Mouse (Mus musculus): Measurements from ENCODE around the gene Bclaf3.
"Not testable (repeated sequence)": the region's sequence is repeated elsewhere in the genome, so short reads cannot be mapped to it uniquely, and the experiment has no call there.

Gene Bclaf3

GRCm38 (mm10) chrX:159526388-159526787 lies at the start of gene Bclaf3:
Bclaf3 (plus strand) TSS chrX:159526688.
- DNase-seq = no peak

GRCm38 (mm10) chrX:159478243-159478940 lies 48.1 kb upstream of the Bclaf3 start:
- not testable (repeated sequence) for DNase-seq

DNA sequence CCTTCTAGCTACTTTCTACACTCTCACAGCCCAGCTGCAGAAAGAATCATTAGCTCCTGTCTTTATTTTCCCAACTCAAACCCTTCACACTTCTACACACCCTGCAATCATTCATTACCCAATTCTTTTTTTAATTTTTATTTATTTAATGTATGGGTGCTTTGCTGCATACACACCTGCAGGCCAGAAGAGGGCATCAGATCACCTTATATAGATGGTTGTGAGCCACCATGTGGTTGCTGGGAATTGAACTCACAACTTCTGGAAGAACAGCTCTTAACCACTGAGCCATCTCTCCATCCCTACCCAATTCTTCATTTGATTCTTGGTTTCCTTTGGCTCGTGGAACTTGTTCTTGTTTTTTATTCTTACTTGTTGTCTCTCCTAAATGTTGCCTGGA lies 42.2 kb upstream of the Bclaf3 start:
- DNase-seq = no peak

- no peak for DNase-seq
Measured at GRCm38 (mm10) chrX:159503181-159503580, 23.3 kb upstream of the Bclaf3 start.

- no peak for DNase-seq
Measured at GRCm38 (mm10) chrX:159508331-159509036, 18.0 kb upstream of the Bclaf3 start.

GRCm38 (mm10) chrX:159509042-159509441 lies 17.4 kb upstream of the Bclaf3 start:
- DNase-seq = no peak

GRCm38 (mm10) chrX:159509847-159510715 lies 16.4 kb upstream of the Bclaf3 start:
- no peak for DNase-seq

GRCm38 (mm10) chrX:159510716-159511051 lies 15.8 kb upstream of the Bclaf3 start:
- no peak for DNase-seq

DNA sequence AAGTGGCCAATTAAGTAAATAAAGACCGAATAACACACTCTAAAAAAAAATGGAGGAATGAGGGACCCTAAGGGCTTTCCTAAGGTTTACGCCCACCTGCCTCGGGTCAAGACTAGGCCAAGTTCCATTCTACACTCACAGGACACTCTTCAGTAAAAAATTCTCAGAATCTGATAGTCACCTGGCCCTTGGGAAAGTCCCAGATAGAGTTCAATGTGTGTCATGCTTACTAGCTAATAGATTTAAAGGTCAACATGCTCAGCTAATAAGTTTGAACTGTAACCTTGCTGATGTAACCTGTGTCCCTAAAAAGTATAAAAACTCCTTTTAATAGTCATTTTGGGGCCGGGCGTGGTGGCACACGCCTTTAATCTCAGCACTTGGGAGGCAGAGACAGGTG lies 10.9 kb upstream of the Bclaf3 start:
- DNase-seq = no peak

DNA sequence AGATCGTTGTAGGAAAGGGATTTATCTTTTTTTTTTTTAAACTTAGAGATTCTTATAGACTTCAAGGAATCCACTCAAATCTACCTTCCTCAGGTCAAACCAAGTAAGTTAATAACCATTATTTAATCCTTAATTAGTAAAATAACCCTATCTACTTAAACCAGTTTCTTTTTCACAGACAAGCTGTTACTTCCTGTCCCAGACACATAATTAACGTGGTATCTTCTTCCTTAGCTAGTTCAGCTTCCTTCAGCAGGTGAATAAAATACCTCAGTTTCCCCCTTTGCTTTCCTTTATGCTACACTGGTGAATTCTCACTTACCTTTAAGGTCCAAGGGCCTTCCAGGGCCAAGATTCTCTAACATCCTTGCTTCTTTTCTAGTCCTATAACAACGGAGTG lies 4.7 kb upstream of the Bclaf3 start:
- DNase-seq = no peak

DNA sequence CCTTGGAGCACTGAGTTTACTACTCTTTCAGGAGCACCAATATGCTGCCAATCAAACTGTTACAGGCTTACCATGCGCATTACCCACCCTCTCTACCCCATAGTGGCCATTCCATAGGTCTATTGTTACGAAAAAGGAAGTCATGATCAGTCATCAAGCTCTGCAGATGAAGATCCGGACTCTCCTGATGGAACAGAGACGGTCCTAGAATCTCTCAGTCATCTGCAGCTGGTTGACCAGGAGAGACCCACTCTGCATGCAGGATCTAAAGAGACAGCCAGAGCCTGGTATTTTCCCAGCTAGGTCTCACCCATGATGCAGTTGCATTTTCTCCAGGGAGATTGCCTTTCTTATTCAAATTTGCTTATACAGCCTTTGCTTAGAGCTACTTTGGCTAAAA lies 3.8 kb upstream of the Bclaf3 start:
- no peak for DNase-seq

DNA sequence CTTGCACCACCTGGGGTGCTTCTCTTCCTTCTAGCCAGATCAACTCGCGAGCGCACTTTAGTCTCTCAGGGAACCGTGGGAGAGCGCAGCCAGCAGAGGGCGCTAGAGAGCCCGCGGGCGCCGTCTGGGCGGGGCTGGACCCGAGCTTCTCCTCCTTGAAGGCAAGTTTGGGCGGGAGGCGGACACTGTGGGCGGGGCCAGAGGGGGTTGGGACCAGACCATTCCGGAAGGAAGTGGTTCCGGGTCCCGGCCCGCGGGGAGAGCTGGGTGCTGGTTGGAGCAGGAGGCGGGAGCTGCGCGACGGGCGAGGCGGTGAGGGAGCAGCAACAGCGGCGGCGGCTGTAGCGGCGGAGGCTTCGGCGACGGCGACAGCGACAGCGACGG lies 5.9 kb downstream of the Bclaf3 start:
- DNase-seq = peak; percentile 94 to 97

GRCm38 (mm10) chrX:159532811-159533462 lies 6.4 kb downstream of the Bclaf3 start:
- peak; percentile 15 to 58 for DNase-seq

GRCm38 (mm10) chrX:159541936-159542335 lies 15.4 kb downstream of the Bclaf3 start:
- DNase-seq = no peak

GRCm38 (mm10) chrX:159547093-159547492 lies 20.6 kb downstream of the Bclaf3 start:
- DNase-seq = no peak

GRCm38 (mm10) chrX:159584738-159585137 lies 58.2 kb downstream of the Bclaf3 start:
- not testable (repeated sequence) for DNase-seq

- DNase-seq = no peak
Measured at GRCm38 (mm10) chrX:159591633-159592032, 65.1 kb downstream of the Bclaf3 start.

GRCm38 (mm10) chrX:159597502-159597901 lies 71.0 kb downstream of the Bclaf3 start:
- no peak for DNase-seq

DNA sequence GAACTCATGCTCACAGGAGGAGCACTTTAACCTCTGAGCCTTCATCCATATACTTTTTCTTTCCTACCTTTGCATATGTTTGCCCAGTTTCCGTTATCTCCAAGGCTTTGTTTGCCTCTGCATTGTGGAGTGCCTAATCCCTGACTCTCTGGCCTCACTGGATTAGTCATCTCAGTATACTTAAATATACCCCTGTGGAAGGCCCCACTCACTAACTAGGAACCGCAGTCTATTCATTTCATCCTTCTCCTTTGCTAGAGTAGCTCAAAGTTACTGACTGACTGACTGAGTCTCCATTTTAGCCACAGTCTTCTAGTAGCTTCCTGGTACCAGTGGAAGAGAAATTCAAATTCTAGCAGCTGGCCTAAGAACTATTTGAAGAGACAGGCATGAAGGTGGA lies 78.3 kb downstream of the Bclaf3 start:
- DNase-seq = no peak

DNA sequence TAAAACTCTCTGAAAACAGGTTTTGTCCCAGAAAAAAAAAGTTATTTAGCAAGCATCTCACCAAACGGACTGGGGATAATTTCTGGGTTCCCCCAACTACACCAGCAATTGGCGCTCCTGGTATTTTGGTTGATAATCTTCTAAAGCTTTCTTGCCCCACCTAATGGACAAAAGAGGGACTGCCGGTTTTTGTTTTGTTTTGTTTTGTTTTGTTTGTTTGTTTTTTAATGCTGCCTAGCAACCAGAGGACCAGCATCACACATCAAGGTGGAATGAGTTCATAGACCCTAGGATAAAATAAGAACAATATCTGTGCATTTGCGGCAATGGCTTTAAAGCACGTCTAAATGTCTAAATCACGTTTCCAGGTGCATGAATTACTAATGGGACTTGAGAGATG lies 80.4 kb downstream of the Bclaf3 start:
- peak in 1 of 2 experiments; percentile 13 for DNase-seq

DNA sequence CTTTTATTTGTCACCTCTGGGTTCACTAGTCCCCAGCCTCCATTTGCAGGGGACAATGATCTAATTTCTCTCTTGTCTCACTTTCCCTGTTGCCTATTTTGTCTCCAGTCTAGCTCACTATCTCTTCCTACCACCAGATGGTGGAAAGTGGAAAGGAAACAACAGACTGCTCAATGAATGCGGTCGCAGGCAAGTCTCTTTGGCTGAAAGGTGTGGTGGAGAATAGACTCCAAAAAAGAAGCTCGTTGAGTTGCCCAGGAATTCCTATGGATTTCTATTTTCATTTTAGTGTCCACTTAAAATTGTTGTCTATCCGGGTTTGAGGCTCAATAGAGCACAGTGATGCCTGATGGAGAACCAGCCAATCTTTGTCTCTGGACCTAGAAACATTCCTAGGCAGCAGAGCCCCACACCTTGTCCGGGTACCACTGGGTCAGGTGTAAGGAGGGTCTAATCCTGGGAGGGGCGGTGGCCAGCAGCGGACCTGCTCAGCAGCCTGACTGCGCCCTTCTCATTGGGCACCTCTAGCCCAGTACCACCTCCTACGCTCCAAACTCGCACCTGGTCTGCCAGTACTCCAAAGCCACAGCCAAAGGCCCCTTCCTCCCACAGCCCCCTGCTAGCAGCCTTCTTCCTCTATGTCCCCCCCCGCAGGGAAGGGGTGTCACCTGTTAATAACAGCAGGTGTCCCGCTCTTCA lies 99.9 kb downstream of the Bclaf3 start:
- peak; percentile 8 to 16 for DNase-seq

DNA sequence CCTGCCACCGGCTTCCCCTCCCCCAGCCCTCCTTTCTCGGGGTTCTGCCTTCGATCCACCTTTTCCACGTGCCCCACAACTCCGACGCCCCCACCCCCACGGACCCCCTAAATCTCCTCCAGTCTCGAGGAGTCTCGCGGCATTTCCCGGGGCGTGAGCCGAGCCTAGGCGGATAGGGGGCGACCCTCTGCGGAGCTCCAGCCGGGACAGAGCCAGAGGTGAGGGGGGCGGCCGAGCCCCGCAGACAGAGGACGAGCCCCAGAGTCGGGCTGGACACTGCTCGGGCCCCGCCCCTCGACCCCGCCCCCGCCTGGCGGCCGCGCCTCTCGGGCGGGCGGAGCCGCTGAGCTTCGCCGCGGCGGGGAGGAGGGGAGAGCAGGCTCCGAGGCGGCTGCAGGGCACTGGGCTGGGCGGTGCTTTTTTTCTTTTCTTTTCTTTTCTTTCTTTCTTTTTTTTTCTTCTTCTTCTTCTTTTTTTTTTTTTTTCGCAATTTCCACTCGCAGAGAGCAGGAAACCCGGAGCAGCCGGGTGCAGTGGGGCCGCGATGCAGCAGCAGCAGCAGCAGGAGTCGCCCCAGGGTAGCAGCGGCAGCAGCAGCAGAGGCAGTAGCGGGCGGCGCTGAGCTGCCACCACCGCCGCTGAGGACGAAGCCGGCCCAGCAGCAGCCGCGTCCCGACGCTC lies 100.6 kb downstream of the Bclaf3 start, which contains the start of gene Sh3kbp1:
Gene Sh3kbp1, plus strand, starts transcription at position 366 of the 681 bp plus-strand sequence.
- DNase-seq = peak; percentile 46 to 61
